Mouse (Mus musculus) retina, embryonic 14.5 days (tissue): ENCODE results near the gene Fcrl5.

Experiments
- DNase-seq: peaks from one replicate; pipeline ENCODE4 v3.0.0-alpha.2; 2015; ENCODE audit warnings: low spot score

The Fcrl5 gene

DNA sequence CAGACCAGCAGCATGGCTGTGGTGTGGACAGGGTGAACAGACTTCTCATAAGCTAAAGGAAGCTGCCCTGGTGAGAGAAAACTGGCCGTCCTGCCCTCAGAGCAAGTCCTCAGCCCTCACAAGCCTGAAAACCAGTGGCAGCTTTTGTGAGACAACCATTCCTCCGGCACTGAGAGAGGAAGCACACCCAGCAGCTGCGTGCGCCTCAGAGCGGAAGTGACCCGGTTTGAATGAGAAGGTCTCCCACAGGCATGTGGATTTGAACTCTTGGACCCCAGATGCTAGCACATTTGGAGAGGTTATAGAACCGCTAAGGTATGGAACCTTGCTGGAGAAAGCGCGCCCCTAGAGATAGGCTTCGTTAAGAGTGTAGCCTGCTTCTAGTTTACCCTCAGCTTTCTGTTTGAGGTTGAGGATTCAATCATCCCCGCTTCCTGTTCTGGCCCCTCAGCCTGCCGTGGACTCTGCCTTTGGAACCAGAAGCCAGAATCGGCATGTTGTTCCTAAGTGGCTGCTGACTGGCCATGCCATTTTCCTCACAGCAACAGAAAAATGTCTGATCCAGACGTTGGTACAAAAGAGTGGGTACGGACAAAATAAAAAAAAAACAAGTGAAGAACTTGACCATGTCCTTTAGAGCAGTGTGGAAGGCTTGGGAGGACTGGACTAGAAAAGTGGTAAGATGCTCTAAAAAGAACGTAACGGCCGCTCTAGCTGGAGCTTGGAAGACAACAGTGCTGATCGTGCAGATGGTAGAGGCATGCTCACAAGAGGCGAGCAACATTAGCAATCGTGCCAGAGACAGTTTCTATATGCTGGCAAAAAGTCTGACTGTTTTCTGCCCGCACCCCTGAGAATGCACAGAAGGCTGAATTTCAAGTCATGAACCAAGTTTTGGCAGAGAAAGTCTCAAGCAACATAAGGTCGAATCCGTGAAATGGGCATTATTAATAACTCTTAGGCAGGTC is 64.8 kb downstream of the Fcrl5 start:
- DNase-seq: peak; percentile 1

DNA sequence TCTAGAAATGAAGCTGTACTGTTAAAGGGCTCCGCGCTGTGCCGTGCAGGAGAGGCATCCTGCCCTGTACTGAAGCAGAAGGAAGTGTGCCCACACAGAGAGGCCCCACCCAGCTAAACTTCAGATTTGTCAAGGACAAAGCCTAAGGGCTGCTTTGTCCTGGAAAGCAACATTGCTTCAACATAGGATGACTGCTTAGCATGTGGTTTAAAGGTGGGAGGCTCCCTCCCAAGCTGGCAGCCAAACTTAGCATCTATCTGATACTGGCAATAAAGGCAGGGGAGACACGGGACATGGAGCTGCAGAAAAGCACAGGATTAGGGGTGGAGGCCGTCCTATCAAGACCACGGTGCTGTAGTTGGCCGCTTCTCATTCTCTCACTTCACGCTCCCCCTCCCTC is 65.6 kb downstream of the Fcrl5 start:
- no peak for DNase-seq

DNA sequence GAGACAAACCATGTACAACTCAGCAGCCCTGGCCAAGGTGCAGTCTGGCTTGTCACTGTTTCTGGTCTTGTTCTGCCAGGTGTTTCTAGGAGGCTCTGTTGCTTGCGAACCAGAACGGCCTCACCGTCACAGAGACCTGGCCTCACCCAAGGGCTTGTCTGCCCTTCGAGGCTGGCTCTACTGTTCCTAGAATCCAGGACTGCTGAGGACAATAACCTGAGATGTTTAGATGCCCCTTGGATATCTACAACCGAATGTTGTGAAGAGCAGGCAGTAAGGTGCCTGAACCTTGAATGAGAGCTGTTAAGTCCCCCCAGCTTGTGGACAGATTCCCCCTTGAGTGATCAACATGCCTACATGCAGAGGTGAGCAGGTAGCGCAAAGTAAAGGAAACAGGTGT is 67.2 kb downstream of the Fcrl5 start:
- peak; percentile 0 for DNase-seq

DNA sequence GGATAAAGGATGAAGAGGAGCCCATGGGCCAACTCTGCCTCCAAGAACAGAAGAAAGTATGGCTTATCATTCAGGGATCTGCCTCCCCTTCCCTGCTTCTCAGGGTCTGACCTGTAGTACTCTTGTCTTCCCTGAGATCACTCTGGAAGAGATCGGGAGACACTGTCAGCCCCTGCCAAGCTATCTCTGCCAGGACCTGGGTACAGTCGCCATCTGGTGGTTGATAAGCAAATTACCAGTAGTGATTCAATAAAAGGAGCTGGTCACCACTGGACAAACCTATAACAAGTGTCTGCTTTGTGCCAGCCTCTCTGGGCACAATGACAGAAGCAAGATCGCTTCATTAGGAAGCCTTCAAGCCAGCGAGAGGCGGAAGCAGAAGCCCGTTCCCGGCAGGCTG is 68.8 kb downstream of the Fcrl5 start:
- peak; percentile 83 for DNase-seq

DNA sequence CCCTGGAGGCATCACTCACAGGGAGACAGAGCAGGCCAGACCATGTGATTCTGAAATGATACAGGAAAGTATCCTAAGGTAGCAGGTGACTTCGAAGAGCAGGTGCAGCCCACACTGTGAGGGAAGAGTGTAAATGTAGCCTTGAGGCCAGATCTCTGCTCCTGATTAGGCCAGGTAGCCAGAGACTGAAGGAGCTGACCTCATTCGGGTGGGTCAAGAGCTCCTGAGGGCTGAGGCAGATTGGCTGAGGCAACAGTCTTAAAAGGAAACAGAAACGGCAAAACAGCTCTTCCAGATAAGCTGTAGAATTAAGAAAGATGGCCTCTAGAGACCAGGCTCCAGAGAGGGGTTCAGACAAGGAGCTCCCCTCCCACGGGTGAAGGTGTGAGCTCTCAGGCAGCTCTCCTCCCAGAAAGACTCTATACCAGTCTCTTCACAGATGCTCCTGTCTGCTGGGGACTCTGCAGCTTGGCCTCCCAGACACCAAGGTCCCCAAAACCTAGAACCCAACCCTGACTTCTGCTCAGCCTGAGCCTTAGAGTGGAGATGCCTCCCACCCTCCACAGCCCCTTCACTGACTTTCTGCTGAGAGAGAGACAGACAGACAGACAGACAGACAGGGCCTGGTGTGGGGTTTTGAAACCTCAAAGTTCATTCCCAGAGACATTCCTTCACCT is 69.3 kb downstream of the Fcrl5 start:
- DNase-seq: no peak

DNA sequence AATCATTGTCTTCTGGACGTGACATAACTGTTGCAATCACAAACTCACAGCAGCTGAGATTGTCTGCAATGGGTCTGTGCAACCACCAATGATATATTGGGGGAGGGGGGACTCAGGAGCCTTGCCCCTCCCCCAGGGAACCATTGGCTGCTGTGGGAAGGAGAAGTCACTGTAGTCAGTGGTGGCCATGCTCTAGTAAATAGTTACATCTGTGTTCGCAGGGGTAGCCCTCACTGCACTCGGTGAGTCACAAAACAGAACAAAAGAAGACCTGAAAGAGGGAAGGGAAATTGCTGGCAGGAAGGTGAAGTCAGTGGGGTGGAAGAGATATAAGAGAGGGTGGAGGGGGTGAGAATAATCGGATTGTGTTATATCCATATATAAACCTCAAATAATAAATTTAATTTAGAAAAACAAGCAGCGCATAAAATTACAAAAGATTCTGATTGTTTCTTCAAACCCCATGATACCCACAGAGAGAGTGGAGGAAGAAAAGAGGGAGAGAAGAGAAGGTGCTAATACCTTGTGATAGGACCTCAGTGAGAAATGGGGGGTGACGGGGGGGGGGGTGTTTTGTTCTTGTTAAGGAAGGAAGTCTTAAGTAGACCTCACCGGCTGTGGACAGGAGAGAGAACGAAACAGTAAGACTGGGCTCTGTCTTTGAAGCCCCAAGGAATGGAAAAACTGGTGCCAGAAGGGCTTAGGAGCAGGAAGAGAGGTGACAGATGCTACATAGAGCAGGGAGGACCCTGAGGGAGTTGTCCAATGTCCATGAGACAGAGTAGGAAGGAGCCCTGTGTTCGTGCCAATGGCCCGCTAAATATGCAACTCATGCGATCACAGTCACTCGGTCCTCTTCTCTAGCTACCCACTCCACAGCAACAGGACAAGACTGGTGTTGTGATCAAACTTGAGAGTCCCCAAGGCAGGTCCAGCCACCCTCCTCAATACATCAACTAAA is 71.2 kb downstream of the Fcrl5 start:
- DNase-seq: no peak

DNA sequence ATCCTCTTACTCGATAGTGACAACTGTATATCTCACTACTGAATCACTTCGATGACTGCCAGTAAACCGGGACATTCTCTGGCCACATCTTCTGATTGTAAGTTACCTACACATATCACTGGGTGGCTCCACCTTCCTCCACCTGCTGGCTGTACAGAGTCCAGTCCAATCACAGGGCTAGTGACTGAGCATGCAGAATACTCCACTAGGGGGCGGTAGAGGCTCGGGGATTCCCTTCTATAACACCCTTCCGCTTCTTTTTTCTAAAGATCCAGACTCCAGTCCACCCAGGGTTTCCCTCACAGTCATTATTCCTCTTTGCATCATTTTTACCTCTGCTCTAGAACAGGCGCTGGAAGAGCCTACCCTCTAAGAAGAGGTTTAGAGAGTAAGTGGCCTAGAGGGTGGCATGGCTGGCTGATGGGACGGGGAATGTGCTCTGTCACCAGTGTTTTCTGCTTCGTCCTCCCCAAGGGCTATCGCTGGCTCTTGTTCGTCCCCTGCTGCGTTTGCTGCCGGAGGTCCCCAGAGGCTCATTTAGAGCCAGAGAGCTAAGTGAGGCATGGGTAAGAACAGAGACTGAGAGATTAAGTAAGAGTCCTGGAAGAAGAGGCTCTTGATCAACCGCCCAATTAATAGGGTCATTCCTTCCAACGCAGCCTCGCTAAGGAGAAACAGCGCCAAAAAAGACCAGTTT is 72.8 kb downstream of the Fcrl5 start:
- peak; percentile 96 for DNase-seq

DNA sequence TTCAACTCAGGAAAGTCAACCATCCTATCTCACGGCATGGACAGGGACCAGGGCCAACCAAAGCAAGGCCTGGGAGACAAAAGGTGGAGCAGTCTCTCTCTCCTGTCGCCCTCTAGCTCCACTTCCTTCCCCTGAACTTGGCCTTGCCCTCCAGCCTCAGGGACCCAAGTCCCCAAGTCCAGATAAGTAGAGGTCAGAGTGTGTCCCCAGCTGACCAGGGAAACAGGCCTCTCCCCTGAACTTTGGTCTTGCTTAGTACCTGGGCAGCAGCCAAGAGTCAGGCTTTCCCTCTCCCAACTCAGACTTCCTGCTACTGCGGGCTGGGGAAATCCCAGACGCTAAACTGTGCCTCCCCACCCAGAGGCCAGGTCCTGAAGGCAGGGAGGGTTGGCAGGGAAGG is 73.5 kb downstream of the Fcrl5 start:
- no peak for DNase-seq

DNA sequence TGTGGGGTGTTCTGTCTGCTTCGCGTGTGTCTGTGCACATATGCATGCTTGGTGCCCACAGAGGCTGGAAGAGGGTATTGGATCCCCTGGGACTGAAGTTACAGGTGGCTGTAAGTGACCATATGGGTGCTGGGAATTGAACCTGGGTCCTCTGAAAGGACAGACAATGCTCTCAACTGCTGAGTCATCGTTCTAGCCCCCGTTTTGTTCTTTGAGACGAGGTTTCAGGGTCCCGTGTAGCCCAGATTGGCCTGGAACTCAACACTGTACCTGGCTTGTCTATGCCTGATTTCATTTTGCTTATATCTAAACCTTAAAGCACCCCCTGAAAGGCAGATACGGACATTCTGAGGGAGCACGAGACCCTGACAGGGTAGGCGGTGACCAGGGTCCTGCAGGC is 75.3 kb downstream of the Fcrl5 start:
- no peak for DNase-seq

DNA sequence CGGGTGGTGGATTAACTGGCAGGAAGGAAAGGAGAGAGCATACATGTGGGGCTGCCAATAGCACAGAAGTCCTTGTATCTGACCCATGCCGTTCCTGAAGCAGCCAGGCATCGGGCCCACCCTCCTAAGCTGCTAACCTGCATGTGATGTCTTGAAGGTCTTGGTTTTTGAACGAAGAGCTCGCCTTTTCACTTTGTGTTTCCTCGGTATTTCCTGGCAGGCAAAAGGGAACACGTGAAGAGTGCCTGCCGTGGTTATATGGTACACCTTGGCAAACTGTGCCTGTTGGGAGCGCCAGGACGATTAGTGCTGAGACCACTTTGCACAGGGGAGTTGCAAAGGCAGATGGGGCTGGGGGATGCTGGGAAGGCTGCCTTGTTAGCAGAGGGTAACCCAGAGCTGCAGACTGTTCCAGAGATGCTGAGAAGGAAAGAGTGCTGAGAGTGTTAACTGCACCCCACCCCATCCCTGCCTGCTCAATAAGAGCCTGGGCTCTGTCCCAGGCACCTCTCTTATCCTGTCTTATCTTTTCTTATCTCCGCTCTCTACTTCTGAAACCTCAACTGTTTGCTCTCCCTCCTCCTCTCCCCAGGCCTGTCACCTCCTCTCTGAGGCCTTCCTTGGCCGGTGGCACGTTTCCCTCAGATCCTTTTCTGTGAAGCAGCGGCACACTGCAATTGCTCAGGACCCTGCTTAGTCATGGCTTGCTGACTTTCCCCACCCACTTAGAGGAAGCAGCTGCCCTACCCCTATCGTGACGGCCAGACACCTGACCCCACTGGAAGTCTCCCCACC is 76.6 kb downstream of the Fcrl5 start:
- DNase-seq: no peak

DNA sequence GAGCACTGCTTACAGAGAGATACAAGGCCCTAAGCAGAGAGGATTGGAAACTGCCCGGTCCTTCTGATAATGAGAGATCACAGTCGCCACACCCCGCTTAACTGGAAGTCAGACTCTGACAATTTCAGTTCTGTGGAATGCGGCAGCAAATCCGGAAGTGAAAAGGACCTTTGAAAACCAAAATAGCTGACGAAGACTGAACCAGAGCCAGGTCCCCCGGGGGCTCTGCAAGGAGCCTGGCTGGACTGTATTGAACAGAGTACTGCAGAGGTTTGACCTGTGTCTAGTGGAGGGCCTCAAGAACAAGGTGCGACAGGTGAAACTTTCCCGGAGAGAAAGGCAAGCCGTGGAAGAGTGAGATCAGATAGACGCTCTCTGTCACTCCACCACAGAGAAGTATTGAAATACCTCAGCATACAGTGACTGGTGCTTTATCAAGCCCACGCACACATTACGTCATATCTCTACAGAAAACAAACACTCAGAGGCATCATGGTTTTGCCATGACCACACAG is 80.1 kb downstream of the Fcrl5 start:
- no peak for DNase-seq

DNA sequence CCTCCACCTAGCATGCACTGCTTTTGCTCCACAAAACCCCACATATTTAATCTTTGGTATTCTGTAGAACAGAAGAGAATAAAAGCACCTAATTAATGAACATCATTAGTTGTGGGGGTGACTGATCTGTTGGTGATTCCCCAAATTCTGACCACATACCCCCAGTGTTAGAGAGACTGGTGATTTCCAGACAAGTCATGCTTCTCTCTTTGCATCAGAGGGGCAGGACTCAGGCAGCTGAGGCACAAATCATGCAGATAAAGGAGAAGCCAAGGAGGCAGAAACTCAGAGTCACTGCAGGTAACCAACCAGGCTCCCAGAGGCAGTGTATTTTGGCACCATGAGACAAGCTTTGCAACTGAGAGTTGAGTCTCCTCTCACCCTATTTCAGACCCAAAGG is 82.9 kb downstream of the Fcrl5 start:
- no peak for DNase-seq

DNA sequence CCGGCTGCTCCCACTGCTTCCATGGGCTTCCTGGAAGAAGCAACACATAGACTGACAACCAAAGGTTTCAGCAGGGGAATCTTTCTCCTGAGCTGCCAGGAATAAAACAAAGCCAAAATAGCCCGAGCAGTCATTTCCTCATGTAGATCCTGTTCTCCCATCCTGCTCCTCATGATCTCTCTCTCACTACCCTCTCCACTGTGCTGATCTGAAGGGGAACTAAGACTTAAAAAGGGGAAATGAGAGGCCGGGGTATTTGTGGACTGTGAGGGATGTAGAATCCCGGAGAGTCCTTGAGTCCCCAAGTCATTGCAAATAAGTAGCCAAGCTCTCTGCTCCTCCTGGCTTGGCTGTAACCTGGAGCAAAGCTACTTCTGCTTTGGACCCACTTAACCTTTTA is 85.6 kb downstream of the Fcrl5 start:
- DNase-seq: no peak

DNA sequence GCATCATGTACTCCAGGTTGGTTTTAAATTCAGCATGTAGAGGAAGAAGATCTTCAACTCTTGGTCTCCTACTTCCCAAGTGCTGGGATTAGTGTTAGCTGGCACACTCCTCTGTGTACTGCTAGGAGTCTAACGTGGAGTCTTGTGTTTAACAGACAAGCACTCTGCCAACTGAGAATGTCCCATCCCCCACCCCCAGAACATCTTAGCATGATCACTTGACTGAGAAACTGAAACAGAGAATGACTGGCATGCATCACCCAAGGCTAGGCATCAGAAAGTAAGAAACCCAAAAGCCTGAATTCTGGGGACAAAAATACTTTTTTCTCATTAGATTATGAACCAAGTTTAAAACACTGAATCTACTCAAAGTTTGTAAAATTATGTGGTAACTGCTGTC is 86.3 kb downstream of the Fcrl5 start:
- no peak for DNase-seq

DNA sequence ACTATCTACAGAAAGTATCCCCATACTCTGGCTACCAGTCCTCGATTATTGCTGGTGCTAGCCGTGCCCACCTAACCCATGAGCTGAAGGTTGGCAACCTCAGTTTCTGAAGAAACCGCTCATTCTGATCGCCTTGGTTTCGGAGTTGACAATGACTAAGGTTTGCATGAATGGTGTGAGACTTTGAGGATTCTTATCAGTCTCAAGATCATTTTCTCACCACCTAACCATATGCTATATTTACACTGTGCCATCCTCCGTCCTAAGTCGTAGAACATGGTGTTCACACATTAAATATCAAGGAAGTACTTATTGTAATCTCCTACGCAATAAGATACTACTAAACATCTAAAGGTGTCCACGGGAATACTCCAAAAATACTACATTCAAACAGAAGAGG is 88.1 kb downstream of the Fcrl5 start:
- DNase-seq: no peak

DNA sequence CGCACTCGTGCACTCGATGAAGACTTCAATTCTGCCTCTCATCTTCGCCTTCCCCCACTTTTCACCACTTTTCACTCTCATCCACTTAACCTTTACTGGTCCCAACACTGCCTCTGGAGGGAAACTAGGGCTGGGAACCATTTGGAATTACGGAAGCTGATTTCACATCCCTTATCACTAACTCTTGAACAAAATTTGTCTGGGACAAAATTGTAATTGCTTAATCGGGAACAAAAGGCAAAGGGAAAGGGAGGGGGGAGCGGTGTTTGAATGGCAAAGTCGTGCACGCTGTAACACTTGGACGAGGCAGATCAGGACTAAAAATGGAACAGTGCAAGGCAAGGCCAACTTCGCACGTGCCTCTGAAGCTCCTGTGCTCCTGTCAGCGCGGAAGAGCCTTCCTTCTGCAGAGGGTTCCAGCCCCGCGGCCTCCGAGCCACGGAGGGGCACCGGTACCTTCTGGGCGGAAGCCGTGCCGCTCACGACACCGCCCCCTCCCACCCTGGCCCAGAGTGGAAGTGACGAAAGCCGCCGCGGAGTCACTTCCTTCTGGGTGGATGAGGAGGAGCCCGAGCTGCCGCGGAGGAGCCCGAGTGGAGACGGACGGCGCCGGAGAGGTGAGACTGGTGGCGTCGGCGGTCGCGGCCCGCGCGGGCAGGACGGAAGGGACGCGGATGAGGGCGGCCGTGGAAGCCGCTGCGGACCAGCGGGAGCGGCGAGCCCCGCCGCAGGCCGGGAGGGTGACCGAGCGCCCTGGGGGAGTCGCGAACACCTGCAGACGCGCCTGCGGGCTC is 89.7 kb downstream of the Fcrl5 start, which contains the start of gene Etv3:
Gene Etv3, plus strand, starts transcription at position 365 of the 794 bp plus-strand sequence.
- DNase-seq: peak; percentile 85

DNA sequence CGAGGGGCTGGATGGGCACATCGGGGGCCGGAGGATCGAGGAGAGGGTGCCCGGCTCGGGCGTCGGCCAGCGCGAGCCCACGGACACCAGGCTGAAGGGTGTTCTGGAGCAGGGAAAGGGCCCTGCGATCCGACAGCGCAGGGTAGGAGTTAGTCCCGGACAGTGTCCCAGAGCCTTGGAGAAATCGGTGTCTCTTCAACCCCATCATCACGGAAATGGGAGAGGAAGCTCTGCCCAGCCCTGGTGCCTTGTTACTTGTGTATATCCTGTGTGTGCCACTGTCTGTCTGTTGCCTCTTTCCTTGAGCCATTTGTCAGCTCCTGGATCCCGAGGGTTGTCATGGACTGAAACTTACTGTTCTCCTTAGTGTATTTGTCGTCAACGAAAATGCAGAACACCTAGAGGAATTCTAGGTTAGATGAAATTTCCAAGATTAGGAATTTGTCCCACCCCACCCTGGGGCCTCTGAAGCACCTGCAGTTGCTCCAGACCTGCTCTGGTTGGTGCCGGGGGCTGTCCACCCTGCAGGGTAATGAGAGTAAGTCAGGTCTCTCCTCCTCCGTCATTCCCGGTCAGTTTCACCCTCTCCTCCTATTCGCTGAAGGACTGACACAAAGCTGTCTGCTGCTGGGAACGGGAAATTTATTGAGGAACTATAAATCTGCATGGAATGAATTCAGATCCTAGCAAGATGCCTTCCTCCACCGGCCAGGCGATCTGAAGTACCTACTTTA is 90.4 kb downstream of the Fcrl5 start:
- DNase-seq: no peak

DNA sequence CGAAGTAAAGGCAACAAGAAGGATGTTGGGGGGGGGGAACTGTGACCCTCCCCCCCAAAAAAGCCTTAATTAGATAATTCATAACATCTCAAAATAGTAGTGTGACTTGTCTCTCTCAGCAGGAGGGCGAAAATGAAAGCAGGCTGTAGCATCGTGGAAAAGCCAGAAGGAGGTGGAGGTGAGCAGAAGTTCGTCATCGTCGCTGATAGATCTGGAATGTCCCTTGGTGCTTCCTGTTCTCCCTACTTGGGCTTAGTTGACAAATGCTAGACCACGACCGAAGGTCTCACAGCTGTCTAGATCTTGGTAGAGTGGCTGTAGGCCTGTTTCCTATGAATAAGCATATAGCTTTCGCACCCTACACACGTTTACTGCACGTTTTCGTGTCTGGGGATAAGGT is 91.6 kb downstream of the Fcrl5 start:
- DNase-seq: no peak

DNA sequence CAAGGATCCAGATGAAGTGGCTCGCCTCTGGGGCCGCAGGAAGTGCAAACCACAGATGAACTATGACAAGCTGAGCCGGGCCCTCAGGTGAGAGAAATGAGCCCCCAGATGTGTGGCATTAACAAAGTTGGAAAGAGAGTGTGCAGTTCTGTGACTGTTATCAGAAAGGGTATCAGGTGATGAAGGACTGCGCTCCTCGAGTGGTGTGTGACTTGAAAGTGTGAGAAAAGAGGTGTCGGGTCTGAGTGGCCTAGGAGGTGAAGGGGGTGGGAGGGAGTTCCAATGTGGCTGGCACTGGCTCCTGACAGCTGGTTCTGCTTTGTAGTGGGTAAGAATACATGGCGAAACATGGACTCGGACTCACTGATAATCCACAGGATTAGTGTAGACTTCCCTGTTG is 92.4 kb downstream of the Fcrl5 start:
- DNase-seq: no peak
